Comparison of ENCODE assay signal across 7 mouse cellular contexts in genomic region chr6:135197921-135198532, GRCm38 (mm10). TPM values are rescaled to one million over a fixed set of nuclear protein-coding genes. Genes with fewer than 3 reads are reported as not detected.
DNase-seq lines count a peak whose midpoint lies in the region; ATAC-seq lines count a peak whose summit lies in the region.

TSS of gene Fam234b (plus strand) at chr6:135197977.
TSS of gene Hebp1 (minus strand) at chr6:135198022.

- under 1% methylated on average over 52 of the region's 52 CpGs for WGBS in embryonic facial prominence, embryonic 12.5 days
- 1% methylated on average over 49 of the region's 52 CpGs for WGBS in limb, embryonic 11.5 days
- 1% methylated on average over 52 of the region's 52 CpGs for WGBS in midbrain, embryonic 13.5 days

- DNase-seq in adrenal gland, postnatal 4 days (ENCODE audit: low spot score in 2 of 2) = peak; percentile 68 to 73
- DNase-seq in heart, adult 11 months = peak; percentile 98
- DNase-seq in kidney, adult 18-20 months = peak; percentile 86
- DNase-seq in limb, embryonic 11.5 days (ENCODE audit: low spot score) = peak; percentile 85
- peak; percentile 67 to 80 for DNase-seq in spleen, adult 18-20 months

- H3K36me3 ChIP-seq in embryonic facial prominence, embryonic 12.5 days = no peaks in the 10 kb centered on the region
- no peaks in the 10 kb centered on the region for H3K36me3 ChIP-seq in limb, embryonic 11.5 days (ENCODE audit: control insufficient read depth, insufficient read depth, low read length)
- no peaks in the 10 kb centered on the region for H3K36me3 ChIP-seq in midbrain, embryonic 13.5 days

- H3K9ac ChIP-seq in embryonic facial prominence, embryonic 12.5 days = peak within 1 kb of the TSS; percentile 77
- peak within 1 kb of the TSS; percentile 89 for H3K9ac ChIP-seq in limb, embryonic 11.5 days (ENCODE audit: low read length)
- H3K9ac ChIP-seq in midbrain, embryonic 13.5 days (replicated peaks) = peak within 1 kb of the TSS; percentile 88

- peak; percentile 80 for ATAC-seq in embryonic facial prominence, embryonic 12.5 days (ENCODE audit: insufficient number of reproducible peaks, insufficient read depth, low FRiP score, low TSS enrichment)
- peak; percentile 85 for ATAC-seq in limb, embryonic 11.5 days (ENCODE audit: insufficient number of reproducible peaks, low FRiP score, low TSS enrichment, low read depth)
- ATAC-seq in midbrain, embryonic 13.5 days = peak; percentile 95

- peaks cover 10% of the 10 kb centered on the region for H3K4me1 ChIP-seq in embryonic facial prominence, embryonic 12.5 days
- 0 out of 2 replicates have a peak, but pooled peaks cover 6% of the 10 kb centered on the region for H3K4me1 ChIP-seq in limb, embryonic 11.5 days (ENCODE audit: control insufficient read depth, insufficient read depth, low read length)
- H3K4me1 ChIP-seq in midbrain, embryonic 13.5 days (replicated peaks) = peaks cover 33% of the 10 kb centered on the region

- H3K4me3 ChIP-seq in embryonic facial prominence, embryonic 12.5 days = peak within 1 kb of the TSS; percentile 90
- H3K4me3 ChIP-seq in limb, embryonic 11.5 days (ENCODE audit: low read depth, low read length) = peak within 1 kb of the TSS; percentile 78
- peak within 1 kb of the TSS; percentile 82 for H3K4me3 ChIP-seq in midbrain, embryonic 13.5 days (replicated peaks)

- H3K4me2 ChIP-seq in embryonic facial prominence, embryonic 12.5 days (replicated peaks) = peak within 1 kb of the TSS; percentile 75
- H3K4me2 ChIP-seq in limb, embryonic 11.5 days (ENCODE audit: low read depth, severe bottlenecking) = peak within 1 kb of the TSS; percentile 79
- peak within 1 kb of the TSS; percentile 91 for H3K4me2 ChIP-seq in midbrain, embryonic 13.5 days (replicated peaks)

- no peak within 1 kb of the TSS for H3K27ac ChIP-seq in embryonic facial prominence, embryonic 12.5 days
- H3K27ac ChIP-seq in limb, embryonic 11.5 days (replicated peaks; ENCODE audit: low read depth, low read length) = no peak within 1 kb of the TSS
- H3K27ac ChIP-seq in midbrain, embryonic 13.5 days = peak within 1 kb of the TSS; percentile 88

- no peaks in the 10 kb centered on the region for H3K9me3 ChIP-seq in embryonic facial prominence, embryonic 12.5 days
- H3K9me3 ChIP-seq in limb, embryonic 11.5 days (ENCODE audit: control insufficient read depth, low read length) = no peaks in the 10 kb centered on the region
- no peaks in the 10 kb centered on the region for H3K9me3 ChIP-seq in midbrain, embryonic 13.5 days

- H3K27me3 ChIP-seq in embryonic facial prominence, embryonic 12.5 days = no peaks in the 10 kb centered on the region
- H3K27me3 ChIP-seq in limb, embryonic 11.5 days (ENCODE audit: control insufficient read depth, insufficient read depth, low read length) = no peaks in the 10 kb centered on the region
- peaks cover 16% of the 10 kb centered on the region for H3K27me3 ChIP-seq in midbrain, embryonic 13.5 days

RNA-seq across cellular contexts. Expression of gene Fam234b, which starts in this region (rescaled TPM):
- total RNA-seq in adrenal gland, postnatal 4 days (2021) = 10 to 100 TPM; 40.8 to 44.7 TPM
- polyA plus RNA-seq in embryonic facial prominence, embryonic 12.5 days (2016; fragmentation: Nextera tagmentation; extraction: Ambion mirVana) = 26.4 and 28.7 TPM in 2 replicates
- polyA plus RNA-seq in limb, embryonic 11.5 days (2014; fragmentation: Nextera tagmentation; extraction: Ambion mirVana) = 20.4 and 21.2 TPM in 2 replicates
- 67.0 and 74.1 TPM in 2 replicates for polyA plus RNA-seq in midbrain, embryonic 13.5 days (2015; fragmentation: Nextera tagmentation; extraction: Ambion mirVana)

RNA-seq across cellular contexts. Expression of gene Hebp1, which starts in this region (rescaled TPM):
- 10 to 100 TPM; 41.4 to 43.6 TPM for total RNA-seq in adrenal gland, postnatal 4 days (2021)
- polyA plus RNA-seq in embryonic facial prominence, embryonic 12.5 days (2016; fragmentation: Nextera tagmentation; extraction: Ambion mirVana) = 6.8 and 7.3 TPM in 2 replicates
- polyA plus RNA-seq in limb, embryonic 11.5 days (2014; fragmentation: Nextera tagmentation; extraction: Ambion mirVana) = 1.3 and 3.8 TPM in 2 replicates
- 2.7 and 3.4 TPM in 2 replicates for polyA plus RNA-seq in midbrain, embryonic 13.5 days (2015; fragmentation: Nextera tagmentation; extraction: Ambion mirVana)
